Mouse (Mus musculus) midbrain, embryonic 12.5 days (tissue): Measurements from ENCODE around the gene Tab1. TPM values are rescaled to one million over a fixed set of nuclear protein-coding genes. Genes with fewer than 3 reads are reported as not detected.
A peak's percentile ranks its signal among the peaks of the same experiment; 100 is the strongest.
"Not testable (repeated sequence)": the region's sequence is repeated elsewhere in the genome, so short reads cannot be mapped to it uniquely, and the experiment has no call there.

Experiments
- ATAC-seq: fragments of 200-750 bp; cut with Nextera tagmentation; 2 replicates; pipeline ENCODE4 v1.8.0; 2017; ENCODE audit warnings: low read depth, moderate TSS enrichment, moderate library complexity; ENCODE audit not compliant: low FRiP score
- H3K27ac ChIP-seq: fragments of 300-500 bp; sonication (generic); replicated peaks from 2 replicates; pipeline ENCODE4 v1.5.1; 2016; ENCODE audit warnings: mild to moderate bottlenecking
- H3K27me3 ChIP-seq: fragments of 300-500 bp; sonication (generic); 2 replicates; pipeline ENCODE4 v1.6.1; 2016; ENCODE audit warnings: mild to moderate bottlenecking
- H3K36me3 ChIP-seq: fragments of 300-500 bp; sonication (generic); 2 replicates; pipeline ENCODE4 v1.6.1; 2016
- H3K4me1 ChIP-seq: fragments of 300-500 bp; sonication (generic); 2 replicates; pipeline ENCODE4 v1.6.1; 2016
- H3K4me2 ChIP-seq: fragments of 300-500 bp; sonication (generic); replicated peaks from 2 replicates; pipeline ENCODE4 v1.6.1; 2016; ENCODE audit warnings: mild to moderate bottlenecking, moderate library complexity
- H3K4me3 ChIP-seq: fragments of 300-500 bp; sonication (generic); 2 replicates; pipeline ENCODE4 v1.5.1; 2016; ENCODE audit warnings: mild to moderate bottlenecking
- H3K9ac ChIP-seq: fragments of 300-500 bp; sonication (generic); replicated peaks from 2 replicates; pipeline ENCODE4 v1.6.1; 2016; ENCODE audit warnings: mild to moderate bottlenecking, moderate library complexity
- H3K9me3 ChIP-seq: fragments of 300-500 bp; sonication (generic); 2 replicates; pipeline ENCODE4 v1.6.1; 2016; ENCODE audit warnings: mild to moderate bottlenecking
- WGBS: fragments of 180-500 bp; shearing (Covaris S2); methylation state at CpG from one replicate; pipeline ENCODE4 v1.1.7; 2016; 5-methylcytosine and 5-hydroxymethylcytosine counted together
- polyA plus RNA-seq: library from polyadenylated mRNA; unstranded; fragments of >200 nt; fragmentation: Nextera tagmentation; extraction: Ambion mirVana; gene quantifications from 2 replicates; pipeline ENCODE4 v1.2.1, GENCODE M21; 2016

Tab1 gene
- polyA plus RNA-seq, 1 experiment from 2014 or later, result 41.9 TPM

DNA sequence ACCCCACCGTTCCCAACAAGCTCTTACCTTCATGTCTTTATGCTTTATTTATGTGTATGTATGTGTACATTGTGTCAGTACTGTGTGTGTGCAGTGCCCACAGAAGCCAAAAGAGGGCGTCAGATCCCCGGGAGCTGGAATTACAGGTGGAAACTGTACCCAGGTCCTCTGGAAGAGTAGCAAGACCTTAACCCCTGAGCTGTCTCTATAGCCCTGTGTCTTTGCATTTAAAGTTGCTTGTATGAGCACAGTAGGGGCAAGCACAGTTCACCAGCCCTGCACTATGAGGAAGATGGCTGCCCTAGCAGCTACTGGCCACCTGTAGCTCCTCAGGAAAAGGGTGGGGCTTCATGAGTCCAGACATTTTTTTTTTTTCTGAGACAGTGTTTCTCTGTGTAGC lies 25.4 kb upstream of the Tab1 start:
- no peak overlapping the region for H3K4me2 ChIP-seq
- peaks cover 3% of the 10 kb centered on the region for H3K4me1 ChIP-seq
- H3K9ac ChIP-seq, result no peak overlapping the region
- H3K36me3 ChIP-seq, result 0 out of 2 replicates have a peak, but pooled peaks cover 10% of the 10 kb centered on the region
- H3K27me3 ChIP-seq, result no peaks in the 10 kb centered on the region
- no peak overlapping the region for H3K4me3 ChIP-seq
- 81% methylated on average over 3 of the region's 3 CpGs for whole genome bisulfite sequencing
- no peaks in the 10 kb centered on the region for H3K9me3 ChIP-seq
- H3K27ac ChIP-seq, result no peak overlapping the region
- no peak for ATAC-seq

DNA sequence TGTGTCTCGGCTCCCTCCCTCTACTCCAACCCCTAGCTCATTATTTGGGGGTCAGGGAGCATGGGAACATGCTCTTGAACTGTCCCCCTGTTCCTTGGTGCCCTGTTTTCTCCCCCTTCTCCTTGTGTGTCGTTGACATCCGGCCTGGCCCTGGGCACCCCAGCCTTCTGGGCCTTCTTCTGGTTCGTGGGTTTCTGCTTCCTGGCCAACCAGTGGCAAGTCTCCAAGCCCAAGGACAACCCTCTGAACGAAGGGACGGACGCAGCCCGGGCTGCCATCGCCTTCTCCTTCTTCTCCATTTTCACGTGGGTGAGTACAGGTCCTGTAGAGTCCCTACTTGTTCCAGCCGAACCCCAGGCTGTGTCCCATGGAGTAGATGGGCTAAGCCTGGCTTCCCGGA lies 21.5 kb upstream of the Tab1 start:
- Histone ChIP-seq H3K36me3 (0 out of 2 replicates have a peak, but pooled peaks cover 10% of the 10 kb centered on the region), H3K9me3 (no peaks in the 10 kb centered on the region), H3K4me2 (no peak overlapping the region), H3K9ac (no peak overlapping the region), H3K27ac (no peak overlapping the region), H3K4me1 (no peaks in the 10 kb centered on the region), H3K27me3 (no peaks in the 10 kb centered on the region), H3K4me3 (no peak overlapping the region)
- WGBS, result 84% methylated on average over 12 of the region's 12 CpGs
- no peak for ATAC-seq

DNA sequence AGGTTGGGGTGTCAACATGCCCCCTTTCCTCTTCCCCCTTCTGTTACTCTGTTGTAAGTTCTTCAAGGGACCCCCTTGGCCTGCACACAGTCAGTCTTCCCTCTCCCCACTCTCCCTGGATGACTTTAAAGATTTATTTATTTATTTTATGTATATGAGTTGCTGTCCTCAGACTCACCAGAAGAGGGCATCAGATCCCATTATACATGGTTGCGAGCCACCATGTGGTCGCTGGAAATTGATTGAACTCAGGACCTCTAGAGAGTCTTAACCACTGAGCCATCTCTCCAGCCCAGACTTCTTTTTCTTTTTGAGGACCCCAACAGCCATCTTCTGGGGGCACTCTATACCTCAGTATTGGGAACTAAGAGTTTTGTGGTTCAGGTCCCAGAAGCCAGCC lies 20.4 kb upstream of the Tab1 start:
- H3K9ac ChIP-seq, result no peak overlapping the region
- H3K9me3 ChIP-seq, result no peaks in the 10 kb centered on the region
- no peak for ATAC-seq
- WGBS, result 43% methylated on average over 2 of the region's 2 CpGs
- H3K4me3 ChIP-seq, result no peak overlapping the region
- H3K4me1 ChIP-seq, result no peaks in the 10 kb centered on the region
- no peak overlapping the region for H3K4me2 ChIP-seq
- no peaks in the 10 kb centered on the region for H3K27me3 ChIP-seq
- 0 out of 2 replicates have a peak, but pooled peaks cover 10% of the 10 kb centered on the region for H3K36me3 ChIP-seq
- no peak overlapping the region for H3K27ac ChIP-seq

DNA sequence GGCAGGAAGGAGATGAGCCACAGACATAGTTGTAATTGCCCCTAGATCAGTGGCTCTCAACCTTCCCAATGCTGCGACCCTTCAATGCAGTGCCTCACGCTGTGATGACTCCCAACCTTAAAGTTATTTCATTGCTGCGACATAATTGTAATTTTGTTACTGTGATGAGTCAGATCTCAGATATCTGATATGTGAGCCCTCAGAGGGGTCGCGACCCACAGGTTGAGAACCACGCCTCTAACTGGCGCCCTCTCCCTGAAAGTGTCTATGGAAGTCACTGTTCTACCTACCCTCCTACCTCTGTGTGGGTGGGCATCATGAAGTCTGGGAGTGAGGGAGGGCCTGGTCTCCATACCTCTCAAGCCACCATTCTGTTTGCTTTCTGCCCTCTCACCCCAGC lies 18.5 kb upstream of the Tab1 start:
- H3K4me2 ChIP-seq, result no peak overlapping the region

DNA sequence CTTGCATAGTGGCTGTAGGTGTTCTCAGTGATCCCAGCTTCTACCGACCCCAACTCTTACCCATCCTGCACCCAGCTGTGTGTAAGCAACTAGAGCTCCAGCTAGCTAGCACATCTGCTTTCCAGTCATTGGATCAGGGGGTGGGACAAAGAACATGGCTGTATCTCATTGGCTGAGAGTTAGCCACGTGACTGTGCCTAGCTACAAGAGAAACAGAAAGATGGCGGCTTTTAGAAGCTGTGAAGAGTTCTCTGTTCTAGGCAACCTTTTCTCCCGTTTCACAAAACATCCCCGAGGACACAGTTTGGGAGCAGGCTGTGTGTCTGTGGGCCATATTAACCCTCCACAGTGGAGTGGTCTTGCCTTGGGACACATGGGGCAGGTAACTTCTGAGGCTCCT lies 17.7 kb upstream of the Tab1 start:
- no peak overlapping the region for H3K9ac ChIP-seq
- no peak overlapping the region for H3K4me3 ChIP-seq
- ATAC-seq, result no peak
- H3K27me3 ChIP-seq, result no peaks in the 10 kb centered on the region
- H3K4me2 ChIP-seq, result peak overlapping the region; percentile 14; the same call in 1 of the 2 replicates
- no peak overlapping the region for H3K27ac ChIP-seq
- 62% methylated on average over 5 of the region's 5 CpGs for WGBS
- no peaks in the 10 kb centered on the region for H3K4me1 ChIP-seq
- H3K9me3 ChIP-seq, result no peaks in the 10 kb centered on the region
- H3K36me3 ChIP-seq, result 0 out of 2 replicates have a peak, but pooled peaks cover 10% of the 10 kb centered on the region

More for the DNA sequence above, 18.5 kb upstream of the Tab1 start:
- ATAC-seq, result no peak
- Histone ChIP-seq H3K27me3 (no peaks in the 10 kb centered on the region), H3K4me1 (no peaks in the 10 kb centered on the region), H3K9me3 (no peaks in the 10 kb centered on the region), H3K4me3 (no peak overlapping the region), H3K36me3 (0 out of 2 replicates have a peak, but pooled peaks cover 10% of the 10 kb centered on the region), H3K9ac (no peak overlapping the region), H3K27ac (no peak overlapping the region)
- WGBS, result 91% methylated on average over 7 of the region's 7 CpGs

DNA sequence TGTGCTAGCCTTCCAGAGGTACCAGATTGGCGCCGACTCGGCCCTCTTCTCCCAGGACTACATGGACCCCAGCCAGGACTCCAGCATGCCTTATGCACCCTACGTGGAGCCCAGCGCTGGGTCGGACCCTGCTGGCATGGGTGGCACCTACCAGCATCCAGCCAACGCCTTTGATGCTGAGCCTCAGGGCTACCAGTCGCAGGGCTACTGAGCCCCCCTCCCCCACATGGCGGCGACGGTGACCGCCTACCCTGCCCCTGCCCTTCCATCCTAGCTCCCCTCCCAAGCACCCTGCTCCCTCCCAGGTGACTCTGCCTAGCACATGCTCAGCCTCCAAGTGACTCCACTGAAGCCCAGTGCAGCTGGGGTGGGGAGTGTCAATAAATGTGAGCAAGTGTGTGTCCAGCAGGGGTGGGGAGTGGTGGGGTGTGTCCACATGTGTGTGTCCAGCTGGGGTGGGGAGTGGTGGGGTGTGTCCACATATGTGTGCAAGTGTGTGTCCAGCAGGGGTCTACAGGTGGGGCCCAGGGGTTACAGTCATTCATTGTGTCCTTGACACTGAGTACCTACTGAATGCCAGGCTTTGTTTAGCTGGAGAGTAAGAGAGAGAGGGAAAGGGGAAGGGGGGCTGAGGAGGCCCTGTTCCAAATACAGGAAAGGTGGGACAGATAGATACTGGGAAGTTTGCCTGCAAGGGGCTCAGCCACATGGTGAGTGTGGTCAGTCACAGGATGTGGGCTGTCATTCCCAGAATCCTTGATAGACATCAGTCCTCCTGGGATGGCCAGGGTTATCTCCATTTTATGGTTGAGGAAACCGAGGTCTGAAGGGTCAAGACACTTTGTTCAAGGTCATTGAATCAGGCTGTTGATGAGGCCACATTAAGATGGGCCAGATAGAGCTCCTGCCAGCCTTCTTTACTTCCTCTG lies 16.8 kb upstream of the Tab1 start:
- H3K4me2 ChIP-seq, result peak overlapping the region; percentile 14; the same call in 1 of the 2 replicates
- no peak for ATAC-seq
- H3K4me3 ChIP-seq, result no peak overlapping the region
- WGBS, result 79% methylated on average over 13 of the region's 13 CpGs
- no peak overlapping the region for H3K9ac ChIP-seq
- H3K4me1 ChIP-seq, result no peaks in the 10 kb centered on the region
- 0 out of 2 replicates have a peak, but pooled peaks cover 10% of the 10 kb centered on the region for H3K36me3 ChIP-seq
- H3K9me3 ChIP-seq, result no peaks in the 10 kb centered on the region
- H3K27me3 ChIP-seq, result no peaks in the 10 kb centered on the region
- no peak overlapping the region for H3K27ac ChIP-seq

DNA sequence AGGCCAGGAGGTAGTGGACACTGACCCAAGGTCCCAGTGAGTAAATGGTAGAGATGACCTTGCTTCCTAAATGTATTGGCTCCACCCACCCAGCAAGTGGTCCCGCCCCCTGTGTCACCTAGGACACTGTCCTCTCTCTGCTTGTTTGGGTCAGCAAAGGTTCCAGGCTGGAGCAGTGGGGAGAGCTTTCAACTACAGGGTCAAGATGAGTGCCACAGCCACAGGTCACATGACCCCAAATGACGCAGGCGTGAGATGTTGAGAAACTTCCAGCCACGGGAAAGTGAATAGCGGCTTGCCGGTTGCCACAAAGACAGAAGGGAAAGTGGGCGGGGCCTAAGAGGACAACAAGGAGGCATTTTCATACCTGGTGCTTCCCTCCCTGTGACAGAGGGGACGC lies 15.8 kb upstream of the Tab1 start:
- 68% methylated on average over 8 of the region's 8 CpGs for WGBS
- H3K4me2 ChIP-seq, result no peak overlapping the region
- H3K9ac ChIP-seq, result no peak overlapping the region
- H3K4me3 ChIP-seq, result no peak overlapping the region
- H3K9me3 ChIP-seq, result no peaks in the 10 kb centered on the region
- H3K27ac ChIP-seq, result no peak overlapping the region
- no peaks in the 10 kb centered on the region for H3K27me3 ChIP-seq
- no peaks in the 10 kb centered on the region for H3K4me1 ChIP-seq
- 0 out of 2 replicates have a peak, but pooled peaks cover 3% of the 10 kb centered on the region for H3K36me3 ChIP-seq
- ATAC-seq, result no peak

DNA sequence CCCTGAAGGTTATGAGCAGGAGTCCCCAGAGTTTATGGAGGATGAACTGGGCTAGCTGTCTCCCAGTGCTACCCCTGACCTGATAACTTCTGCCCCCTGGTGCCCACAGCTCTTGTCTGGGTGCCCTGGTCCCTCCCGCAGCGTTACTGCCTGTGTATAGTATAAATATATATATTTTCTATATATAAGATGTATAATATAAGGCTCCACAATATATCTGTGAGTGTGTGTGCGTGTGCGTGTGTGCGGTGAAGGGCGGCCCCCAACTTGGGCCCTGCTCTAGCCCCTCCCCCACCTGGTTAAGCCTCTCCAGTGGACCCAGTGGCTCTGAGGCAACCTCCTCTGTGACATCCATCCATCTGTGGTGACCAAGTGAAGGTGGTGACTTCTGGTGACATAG lies 13.9 kb upstream of the Tab1 start:
- WGBS, result 94% methylated on average over 6 of the region's 6 CpGs
- Histone ChIP-seq H3K4me2 (no peak overlapping the region), H3K27me3 (no peaks in the 10 kb centered on the region), H3K4me1 (no peaks in the 10 kb centered on the region), H3K4me3 (no peak overlapping the region), H3K9ac (no peak overlapping the region), H3K9me3 (no peaks in the 10 kb centered on the region), H3K36me3 (no peaks in the 10 kb centered on the region), H3K27ac (no peak overlapping the region)
- no peak for ATAC-seq

DNA sequence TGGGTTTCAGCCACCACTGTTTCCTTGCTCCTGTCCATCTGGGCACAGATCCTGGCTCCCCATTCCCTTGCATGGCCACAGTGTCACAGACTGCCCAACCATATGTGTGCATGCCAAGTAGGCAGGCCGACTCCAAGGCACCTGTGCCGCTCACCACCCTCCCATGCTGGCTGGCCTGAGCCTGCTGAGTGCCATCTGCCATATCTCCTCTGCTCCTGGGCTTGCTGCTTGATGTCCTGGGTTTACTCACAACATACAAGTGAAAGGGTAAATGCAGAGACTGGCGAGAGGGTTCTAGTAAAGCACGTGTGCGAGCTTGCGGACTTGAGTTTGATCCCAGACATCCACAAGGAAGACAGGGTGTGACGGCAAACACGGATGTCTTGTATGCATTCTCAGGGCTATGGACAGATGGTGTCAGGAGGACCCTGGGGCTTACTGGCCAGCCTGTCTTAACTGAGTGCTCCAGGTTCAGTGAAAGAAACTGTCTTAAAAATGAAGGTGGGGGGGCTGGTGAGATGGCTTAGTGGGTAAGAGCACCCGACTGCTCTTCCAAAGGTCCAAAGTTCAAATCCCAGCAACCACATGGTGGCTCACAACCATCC lies 11.1 kb upstream of the Tab1 start:
- no peak overlapping the region for H3K9ac ChIP-seq
- H3K4me2 ChIP-seq, result no peak overlapping the region
- no peak overlapping the region for H3K4me3 ChIP-seq
- H3K9me3 ChIP-seq, result no peaks in the 10 kb centered on the region
- WGBS, result 91% methylated on average over 9 of the region's 9 CpGs
- no peaks in the 10 kb centered on the region for H3K4me1 ChIP-seq
- no peak for ATAC-seq
- H3K27me3 ChIP-seq, result no peaks in the 10 kb centered on the region
- H3K36me3 ChIP-seq, result no peaks in the 10 kb centered on the region
- no peak overlapping the region for H3K27ac ChIP-seq

DNA sequence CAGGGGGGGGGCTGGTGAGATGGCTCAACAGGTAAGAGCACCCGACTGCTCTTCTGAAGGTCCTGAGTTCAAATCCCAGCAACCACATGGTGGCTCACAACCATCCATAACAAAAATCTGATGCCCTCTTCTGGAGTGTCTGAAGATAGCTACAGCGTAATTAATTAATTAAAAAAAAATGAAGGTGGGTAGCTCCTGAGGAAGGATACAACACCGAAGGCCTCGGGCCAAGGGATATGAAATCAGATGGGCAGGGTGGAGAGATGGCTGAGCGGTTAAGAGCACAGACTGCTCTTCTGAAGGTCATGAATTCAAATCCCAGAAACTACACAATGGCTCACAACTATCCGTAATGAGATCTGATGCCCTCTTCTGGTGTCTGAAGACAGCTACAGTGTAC lies 10.5 kb upstream of the Tab1 start:
- WGBS, result 94% methylated on average over 6 of the region's 6 CpGs
- not testable (repeated sequence) for H3K4me1 ChIP-seq, ATAC-seq, H3K4me3 ChIP-seq, H3K4me2 ChIP-seq, H3K9me3 ChIP-seq, H3K36me3 ChIP-seq, H3K27ac ChIP-seq, H3K27me3 ChIP-seq, H3K9ac ChIP-seq

DNA sequence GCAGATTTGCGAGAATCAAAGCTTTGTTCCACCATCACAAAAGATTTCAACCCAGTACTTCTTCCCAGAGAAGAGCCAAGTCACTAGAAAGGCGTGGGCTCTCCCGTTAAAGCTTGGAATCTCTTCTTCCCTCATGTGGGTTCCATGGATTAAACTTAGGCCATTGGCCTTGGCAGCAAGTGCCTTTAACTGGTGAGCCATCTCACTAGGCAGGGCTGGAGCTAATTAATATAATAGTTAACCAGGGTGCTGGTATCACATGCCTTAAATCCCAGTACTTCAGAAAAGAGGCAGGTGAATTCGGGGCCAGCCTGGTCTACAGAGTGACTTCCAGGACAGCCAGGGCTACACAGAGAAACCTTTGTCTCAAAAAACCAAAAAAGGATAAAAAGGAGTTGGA lies 8.3 kb upstream of the Tab1 start:
- ATAC-seq, result no peak
- Histone ChIP-seq H3K36me3 (no peaks in the 10 kb centered on the region), H3K4me2 (no peak overlapping the region), H3K4me1 (no peaks in the 10 kb centered on the region), H3K27ac (no peak overlapping the region), H3K9ac (no peak overlapping the region), H3K9me3 (no peaks in the 10 kb centered on the region), H3K27me3 (no peaks in the 10 kb centered on the region; the same call in 1 of the 2 replicates), H3K4me3 (no peak overlapping the region)
- WGBS, result 77% methylated on average over 4 of the region's 4 CpGs

DNA sequence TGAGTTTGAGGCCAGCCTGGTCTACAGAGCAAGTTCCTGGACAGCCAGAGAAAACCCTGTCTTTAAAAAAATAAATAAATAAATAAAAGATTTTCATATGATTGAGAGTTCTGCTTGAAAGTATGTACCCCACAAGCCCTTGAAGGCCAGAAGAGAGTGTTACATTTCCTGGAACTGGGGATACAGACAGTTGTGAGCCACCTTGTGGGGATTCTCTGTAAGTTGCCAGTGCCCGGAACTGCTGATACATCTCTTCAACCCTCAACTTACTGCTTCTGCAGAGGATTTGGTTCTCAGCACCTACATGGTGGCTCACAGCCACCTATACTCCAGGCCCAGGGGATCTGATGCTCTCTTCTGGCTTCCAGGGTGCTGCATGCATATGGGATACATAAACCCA lies 5.7 kb upstream of the Tab1 start:
- WGBS, result 67% methylated on average over 1 of the region's 1 CpGs

More for the DNA sequence above, 5.7 kb upstream of the Tab1 start:
- no peak overlapping the region for H3K27ac ChIP-seq
- H3K4me3 ChIP-seq, result no peak overlapping the region
- H3K4me1 ChIP-seq, result no peaks in the 10 kb centered on the region
- ATAC-seq, result no peak
- no peaks in the 10 kb centered on the region; the same call in 1 of the 2 replicates for H3K27me3 ChIP-seq
- H3K4me2 ChIP-seq, result no peak overlapping the region
- H3K9me3 ChIP-seq, result no peaks in the 10 kb centered on the region
- H3K9ac ChIP-seq, result no peak overlapping the region
- no peaks in the 10 kb centered on the region for H3K36me3 ChIP-seq
